Mouse (Mus musculus): Measurements from ENCODE around the gene Btbd3. TPM values are rescaled to one million over a fixed set of nuclear protein-coding genes. Genes with fewer than 3 reads are reported as not detected.

Gene Btbd3
- polyA plus RNA-seq (2017; shearing (Covaris generic)), result under 1 TPM; 0.29 to 0.53 TPM

GRCm38 (mm10) chr2:138256411-138256810 lies at the start of gene Btbd3:
TSS of gene Btbd3 (plus strand) at chr2:138256565.

